Mouse (Mus musculus): Measurements from ENCODE around the gene Flnc.

GRCm38 (mm10) chr6:29434911-29435691 is 2.0 kb downstream of the Flnc start:
- TF ChIP-seq CTCF (IDR thresholded peaks at IDR 0.05; ENCODE audit: low read depth, low read length): no peak
- no peak for TF ChIP-seq POLR2A (IDR thresholded peaks at IDR 0.05; ENCODE audit: extremely low read depth, insufficient read depth, low read length)

Measured in liver, adult 2 months (tissue).